Mouse (Mus musculus) adrenal gland, postnatal 0 days (tissue): ENCODE data around the gene Atf7. TPM values are rescaled to one million over a fixed set of nuclear protein-coding genes. Genes with fewer than 3 reads are reported as not detected.

Experiments used
- microRNA-seq: library from miRNA; unstranded; fragments of <30 nt; microRNA quantifications from one replicate; pipeline ENCODE4, GENCODE M21; 2016; ENCODE audit warnings: borderline replicate concordance; ENCODE audit not compliant: insufficient number of aligned reads
- polyA plus RNA-seq: library from polyadenylated mRNA; unstranded; fragments of >200 nt; fragmentation: Nextera tagmentation; extraction: Ambion mirVana; gene quantifications from 2 replicates; pipeline ENCODE4 v1.2.1, GENCODE M21; 2015

The Atf7 gene
- 19.3 and 20.7 TPM in 2 replicates for polyA plus RNA-seq

DNA sequence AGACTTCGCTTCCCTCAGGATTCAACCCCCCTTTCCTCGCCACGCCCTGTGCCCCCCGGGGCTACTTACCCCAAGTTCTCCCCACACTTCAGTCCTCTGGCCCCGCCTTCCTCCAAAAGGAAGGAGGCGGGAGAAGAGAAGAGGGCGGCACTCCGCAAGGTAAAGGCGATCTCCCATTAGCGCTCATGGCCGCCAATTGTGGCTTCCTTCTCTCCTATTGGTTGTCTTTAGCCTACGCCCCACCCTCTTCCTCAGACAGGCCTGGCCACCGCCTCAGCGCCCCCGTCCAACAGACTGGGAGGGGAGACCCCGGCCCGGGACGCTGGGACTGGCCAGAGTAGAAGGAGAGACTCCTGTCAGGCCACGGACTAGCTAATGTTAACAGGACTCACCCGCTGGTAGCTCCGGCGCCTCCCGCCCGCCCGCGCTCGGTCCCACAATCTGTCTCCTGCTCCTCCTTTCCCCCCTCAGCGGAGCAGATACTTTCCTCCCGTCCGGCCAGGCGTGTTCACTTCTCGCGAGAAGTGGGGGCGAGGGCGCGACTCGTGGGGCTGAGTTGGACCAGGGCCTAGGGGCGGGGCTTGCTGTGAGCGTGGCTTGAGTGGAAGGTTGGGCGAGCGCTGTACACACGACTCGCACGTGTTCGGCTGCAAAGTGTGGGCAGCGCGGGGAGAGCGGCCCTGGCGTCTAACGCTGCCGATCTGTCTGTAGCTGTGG, at the start of gene Atf7, which contains the start of gene Gm28047:
TSS of gene Atf7 (minus strand) at position 495 of the 717 bp plus-strand sequence.
TSS of gene Gm28047 (minus strand) at position 98 of the 717 bp plus-strand sequence.

DNA sequence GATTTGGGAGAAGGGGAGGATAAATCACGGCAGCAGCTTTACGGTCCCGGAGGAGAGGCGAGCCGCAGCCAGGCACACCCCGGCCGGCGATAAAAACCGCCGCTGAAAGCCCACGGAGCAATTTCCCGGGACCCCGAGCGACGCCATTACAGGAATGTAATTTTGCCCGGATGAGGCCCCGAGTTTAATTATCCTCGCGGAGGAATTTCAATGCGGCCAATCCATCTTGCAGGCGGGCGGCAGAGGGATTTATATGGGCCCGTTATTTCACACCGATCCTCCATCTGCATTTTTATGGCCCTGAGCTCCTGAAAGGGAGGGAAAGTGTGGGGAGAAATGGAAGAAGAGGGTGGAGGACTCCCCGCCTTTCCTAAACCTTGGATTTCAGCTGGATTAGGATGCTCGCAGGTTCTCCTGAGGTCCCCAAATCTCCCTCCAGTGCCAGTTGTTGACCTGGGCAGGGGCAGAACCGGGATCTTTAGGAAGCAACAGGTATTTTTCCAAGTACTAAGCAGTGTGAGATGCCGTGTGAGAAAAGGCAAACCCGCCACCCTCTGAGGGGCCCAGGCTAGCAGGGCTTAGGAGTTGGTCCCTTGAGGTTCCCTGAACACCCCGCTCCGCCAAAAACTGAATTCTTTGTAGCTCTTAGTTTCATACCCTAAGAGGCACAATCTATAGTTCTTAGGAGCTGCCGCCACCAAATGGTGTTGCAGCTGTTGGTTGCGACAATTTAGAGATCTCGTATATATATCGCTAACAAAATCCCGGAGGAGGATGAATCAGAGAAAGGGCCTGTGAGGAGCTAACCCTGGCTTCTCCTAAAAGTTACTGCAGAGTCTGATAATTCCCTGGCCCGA, 47.2 kb upstream of the Atf7 start, which contains the start of gene Atp5g2:
TSS of gene Atp5g2 (minus strand) at position 138 of the 857 bp plus-strand sequence.

DNA sequence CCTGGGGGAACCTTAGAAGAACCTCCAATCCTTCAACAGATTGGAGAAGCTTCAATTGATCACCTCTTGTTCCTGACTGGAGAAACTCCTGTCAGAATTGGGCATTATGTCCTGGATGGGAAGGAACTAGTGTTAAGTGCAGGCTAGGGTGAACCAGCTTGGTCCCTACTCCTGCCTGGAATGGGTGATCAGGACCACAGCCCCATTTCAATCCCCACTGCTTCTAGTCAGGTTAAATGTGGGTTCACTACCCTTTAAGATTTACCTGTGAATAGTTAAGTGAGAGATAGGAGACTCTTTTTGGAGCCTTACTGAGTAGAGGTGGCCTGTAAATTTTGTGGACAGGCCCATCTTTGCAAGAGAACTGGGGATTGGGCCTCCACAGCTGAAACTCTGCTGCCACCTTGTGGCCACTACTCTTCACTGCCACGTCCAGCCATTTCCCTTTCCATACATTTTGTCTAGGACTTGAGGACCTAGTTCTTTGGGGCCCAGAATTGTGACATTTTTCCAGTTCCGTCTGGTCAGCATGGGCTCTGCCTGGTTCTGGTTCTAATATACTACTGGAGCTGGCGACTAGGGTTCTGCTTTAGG, 100.3 kb downstream of the Atf7 start, which contains the start of gene Npff:
TSS of gene Npff (minus strand) at position 51 of the 594 bp plus-strand sequence.

DNA sequence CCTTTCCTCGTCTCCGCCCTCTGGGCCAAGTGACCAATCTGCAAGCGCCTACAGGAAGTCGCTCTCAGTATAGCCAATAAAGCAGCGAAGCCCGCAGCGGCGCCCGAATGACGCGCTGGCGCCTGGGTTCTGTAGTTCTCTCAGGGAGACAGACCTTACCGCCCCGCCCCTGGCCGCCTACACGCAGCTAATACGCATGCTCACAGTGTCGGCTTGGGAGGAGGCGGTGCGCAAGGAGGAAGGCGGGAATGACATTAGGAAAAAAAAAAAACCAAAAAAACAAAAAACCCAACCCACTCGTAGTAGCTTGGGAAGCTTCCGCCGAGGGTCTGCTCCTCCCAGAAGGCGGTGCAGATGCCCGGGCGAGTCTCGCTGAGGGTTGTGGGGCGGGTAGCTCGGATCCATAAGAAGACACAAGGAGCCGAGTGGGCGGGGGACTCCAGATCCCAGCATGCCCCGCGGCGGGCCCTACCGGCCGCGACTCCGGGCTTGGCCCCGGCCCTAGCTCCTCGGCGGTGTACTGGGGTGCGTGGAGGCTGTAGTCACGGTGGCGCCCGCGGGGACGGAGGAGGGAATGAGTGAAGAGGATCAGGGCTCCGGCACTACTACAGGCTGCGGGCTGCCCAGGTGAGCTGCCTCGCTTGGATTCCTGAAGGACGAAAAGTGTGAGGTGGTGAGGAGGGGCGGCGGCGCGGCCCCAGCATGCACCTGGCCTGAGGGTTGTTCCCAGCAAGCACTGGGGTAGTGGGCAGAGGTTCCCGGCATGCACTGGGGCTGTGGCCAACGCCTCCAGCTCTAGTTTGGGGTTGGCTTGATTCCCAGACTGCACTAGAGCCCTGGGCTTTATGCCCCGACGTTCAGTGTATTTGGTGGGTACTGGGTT, 107.0 kb downstream of the Atf7 start, which contains the start of gene Tarbp2:
TSS of gene Tarbp2 (plus strand) at position 217 of the 883 bp plus-strand sequence.

DNA sequence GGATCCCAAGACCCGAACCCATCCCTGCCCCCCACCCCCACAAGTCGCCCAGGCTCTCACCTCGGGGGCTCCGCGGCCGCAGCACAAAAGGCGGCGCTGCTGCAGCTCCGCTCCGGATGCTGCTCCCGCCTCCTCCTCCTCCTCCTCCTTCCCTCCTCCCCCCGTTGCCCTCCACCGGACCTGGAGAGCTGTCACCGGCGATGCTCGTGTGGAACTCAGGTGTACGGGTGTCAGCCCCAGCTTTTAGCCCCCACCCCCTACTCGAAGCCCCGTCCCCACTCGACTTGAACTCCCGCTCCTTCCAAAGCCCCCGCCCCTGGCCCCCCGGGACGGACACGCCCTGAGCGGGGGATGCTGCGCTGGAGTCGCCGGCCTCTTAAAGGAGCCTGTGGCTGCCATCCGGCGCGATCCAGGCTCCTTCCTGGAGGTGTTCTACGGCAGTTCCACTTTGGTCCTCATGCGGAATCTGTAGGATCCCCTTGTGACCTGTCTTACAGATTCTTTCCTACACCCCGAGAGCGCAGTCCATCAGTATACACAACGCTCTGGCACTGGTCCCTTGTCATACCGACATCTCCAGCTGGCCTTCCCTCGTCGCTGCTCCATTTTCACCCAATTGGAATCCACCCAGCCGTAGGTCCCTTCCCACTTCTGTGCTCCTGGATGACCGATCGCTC, 108.4 kb downstream of the Atf7 start, which contains the start of gene Map3k12:
TSS of gene Map3k12 (minus strand) at position 337 of the 677 bp plus-strand sequence.

DNA sequence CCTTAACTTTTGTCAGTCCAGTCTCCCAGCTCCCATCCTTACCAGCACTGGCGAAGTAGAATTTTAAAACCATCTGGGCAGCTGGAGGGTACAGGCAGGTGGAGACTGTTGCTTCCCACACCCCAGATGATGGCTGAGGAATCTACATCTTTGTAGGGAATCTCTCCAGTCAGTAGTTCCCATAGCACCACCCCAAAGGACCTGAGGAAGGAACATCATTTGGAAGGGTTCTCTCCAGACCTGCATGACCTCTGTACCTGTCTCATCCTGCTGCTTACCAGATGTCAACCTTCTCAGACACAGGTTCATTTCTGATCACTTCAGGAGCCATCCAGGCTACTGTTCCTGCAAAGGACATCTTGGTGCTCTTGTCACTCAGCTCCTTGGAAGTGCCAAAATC, 121.8 kb downstream of the Atf7 start, which contains the start of gene Gm10337:
TSS of gene Gm10337 (plus strand) at position 276 of the 400 bp plus-strand sequence.

Small RNAs within 50 kb of the gene (microRNA-seq; reads per million reads assigned to microRNA genes)
- gene Mir688, result not detected

Other genes starting within 250 kb of the Atf7 start
- 3.7 and 3.8 TPM in 2 replicates for gene Sp1, start 219.3 kb downstream of the Atf7 start, polyA plus RNA-seq
- 1.2 and 2.9 TPM in 2 replicates for gene Amhr2, start 180.1 kb downstream of the Atf7 start, polyA plus RNA-seq
- 115 and 172 TPM in 2 replicates for gene Prr13, start 166.4 kb downstream of the Atf7 start, polyA plus RNA-seq
- gene Pcbp2, start 154.9 kb downstream of the Atf7 start, polyA plus RNA-seq, result 120 and 135 TPM in 2 replicates
- gene Gm10337, start 121.7 kb downstream of the Atf7 start, polyA plus RNA-seq, result 5.6 and 8.0 TPM in 2 replicates
- gene Map3k12, start 108.4 kb downstream of the Atf7 start, polyA plus RNA-seq, result 9.7 and 11.3 TPM in 2 replicates
- 33.9 and 41.3 TPM in 2 replicates for gene Tarbp2, start 107.3 kb downstream of the Atf7 start, polyA plus RNA-seq
- gene Npff, start 100.5 kb downstream of the Atf7 start, polyA plus RNA-seq, result 1.3 TPM in 2 replicates
- 0.62 TPM in 1 of 2 replicates, not detected in the other for gene Gm28047, start 397 bp downstream of the Atf7 start, polyA plus RNA-seq
- 57.0 and 81.6 TPM in 2 replicates for gene Atp5g2, start 46.9 kb upstream of the Atf7 start, polyA plus RNA-seq
- gene Calcoco1, start 96.7 kb upstream of the Atf7 start, polyA plus RNA-seq, result 62.0 and 93.0 TPM in 2 replicates